Mouse (Mus musculus): ENCODE results near the gene Hhipl1.

GRCm38 (mm10) chr12:108374689-108375088 lies 68.6 kb downstream of the Hhipl1 start:
- TF ChIP-seq MYOG (IDR thresholded peaks at IDR 0.05; ENCODE audit: control insufficient read depth, extremely low read depth, insufficient read length) (no peak), CTCF (IDR thresholded peaks at IDR 0.05; ENCODE audit: control insufficient read depth, insufficient read depth, insufficient read length) (no peak), USF1 (IDR thresholded peaks at IDR 0.05; ENCODE audit: low read depth) (no peak), MAX (IDR thresholded peaks at IDR 0.05) (no peak), FOSL1 (IDR thresholded peaks at IDR 0.05; ENCODE audit: insufficient read depth, low read length, poor library complexity, severe bottlenecking) (no peak)
